Mouse (Mus musculus) stomach, postnatal 0 days (tissue): Measurements from ENCODE around the gene Hspb6. TPM values are rescaled to one million over a fixed set of nuclear protein-coding genes. Genes with fewer than 3 reads are reported as not detected.

ENCODE experiments used
- ATAC-seq: fragments of 200-750 bp; cut with Nextera tagmentation; 2 replicates; pipeline ENCODE4 v1.8.0; 2017; ENCODE audit not compliant: low FRiP score, low TSS enrichment
- DNase-seq: peaks from one replicate; pipeline ENCODE4 v3.0.0-alpha.2; 2016; ENCODE audit warnings: low spot score
- H3K27ac ChIP-seq: fragments of 300-500 bp; sonication (generic); replicated peaks from 2 replicates; pipeline ENCODE4 v1.5.1; 2014; ENCODE audit warnings: mild to moderate bottlenecking, control low read depth
- H3K27me3 ChIP-seq: fragments of 300-500 bp; sonication (generic); 2 replicates; pipeline ENCODE4 v1.6.1; 2014; ENCODE audit warnings: low read length; ENCODE audit not compliant: control insufficient read depth, insufficient read depth
- H3K36me3 ChIP-seq: fragments of 300-500 bp; sonication (generic); 2 replicates; pipeline ENCODE4 v1.6.1; 2014; ENCODE audit warnings: low read length, mixed read lengths; ENCODE audit not compliant: control insufficient read depth, insufficient read depth
- H3K4me1 ChIP-seq: fragments of 300-500 bp; sonication (generic); replicated peaks from 2 replicates; pipeline ENCODE4 v1.6.1; 2014; ENCODE audit warnings: antibody characterized with exemption; ENCODE audit not compliant: control insufficient read depth, insufficient read depth
- H3K4me2 ChIP-seq: fragments of 300-500 bp; sonication (generic); replicated peaks from 2 replicates; pipeline ENCODE4 v1.6.1; 2014; ENCODE audit warnings: low read depth, mild to moderate bottlenecking, control low read depth, moderate library complexity
- H3K4me3 ChIP-seq: fragments of 300-500 bp; sonication (generic); 2 replicates; pipeline ENCODE4 v1.5.1; 2014; ENCODE audit warnings: low read depth, low read length, control low read depth
- H3K9ac ChIP-seq: fragments of 300-500 bp; sonication (generic); 2 replicates; pipeline ENCODE4 v1.6.1; 2014; ENCODE audit warnings: mild to moderate bottlenecking, low read length, control low read depth, mixed read lengths
- H3K9me3 ChIP-seq: fragments of 300-500 bp; sonication (generic); 2 replicates; pipeline ENCODE4 v1.6.1; 2016; ENCODE audit warnings: low read length; ENCODE audit not compliant: control insufficient read depth
- CTCF ChIP-seq: IDR thresholded peaks from 2 replicates; pipeline ENCODE4 v1.5.1; 2016; ENCODE audit warnings: antibody characterized with exemption, low read depth, mild to moderate bottlenecking, moderate library complexity
- EP300 ChIP-seq: optimal IDR thresholded peaks from 2 replicates; pipeline ENCODE3; 2016; ENCODE audit warnings: antibody characterized with exemption
- WGBS: fragments of 180-500 bp; shearing (Covaris S2); extraction: QIAGEN DNeasy Blood & Tissue Kit; methylation state at CpG from one replicate; pipeline ENCODE4 v1.1.7; 2014; 5-methylcytosine and 5-hydroxymethylcytosine counted together
- polyA plus RNA-seq: library from polyadenylated mRNA; unstranded; fragments of >200 nt; fragmentation: Nextera tagmentation; extraction: Ambion mirVana; gene quantifications from 2 replicates; pipeline ENCODE4 v1.2.1, GENCODE M21; 2015

Gene Hspb6
- polyA plus RNA-seq, 1 experiment from 2014 or later: 66.4 TPM

DNA sequence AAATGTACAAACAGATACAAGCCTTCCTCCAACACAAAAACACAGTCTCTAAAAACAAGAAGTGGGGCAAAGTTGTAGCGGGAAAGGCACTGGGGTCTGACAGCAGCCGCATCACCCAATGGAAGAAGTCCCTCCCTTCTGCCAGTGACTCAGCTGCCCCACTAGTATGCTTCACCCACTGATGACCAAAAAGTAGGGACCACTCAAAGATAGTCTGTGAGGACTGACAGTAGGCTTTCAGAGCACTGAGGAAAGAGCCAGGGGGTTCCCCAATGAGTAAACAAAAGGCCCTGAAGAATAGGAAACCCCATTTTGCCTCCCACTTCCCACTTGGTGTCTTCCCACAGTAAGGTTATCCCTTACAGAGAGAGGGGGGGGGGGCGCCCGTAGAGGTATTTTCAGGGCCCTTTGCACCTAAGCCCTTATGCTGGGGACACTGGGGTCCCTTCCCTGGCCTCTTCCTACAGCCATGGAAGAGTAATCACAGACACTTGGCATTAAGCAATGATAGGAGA lies 42.6 kb downstream of the Hspb6 start:
- Histone ChIP-seq H3K27me3 (no peaks in the 10 kb centered on the region), H3K36me3 (no peaks in the 10 kb centered on the region), H3K9ac (no peak overlapping the region), H3K4me3 (no peak overlapping the region), H3K27ac (no peak overlapping the region), H3K4me1 (no peaks in the 10 kb centered on the region; the same call in 1 of the 2 replicates), H3K9me3 (no peaks in the 10 kb centered on the region), H3K4me2 (no peak overlapping the region)
- TF ChIP-seq EP300 (no peak), CTCF (no peak)
- ATAC-seq (no peak), DNase-seq (no peak)
- WGBS: 65% methylated on average over 4 of the region's 4 CpGs

DNA sequence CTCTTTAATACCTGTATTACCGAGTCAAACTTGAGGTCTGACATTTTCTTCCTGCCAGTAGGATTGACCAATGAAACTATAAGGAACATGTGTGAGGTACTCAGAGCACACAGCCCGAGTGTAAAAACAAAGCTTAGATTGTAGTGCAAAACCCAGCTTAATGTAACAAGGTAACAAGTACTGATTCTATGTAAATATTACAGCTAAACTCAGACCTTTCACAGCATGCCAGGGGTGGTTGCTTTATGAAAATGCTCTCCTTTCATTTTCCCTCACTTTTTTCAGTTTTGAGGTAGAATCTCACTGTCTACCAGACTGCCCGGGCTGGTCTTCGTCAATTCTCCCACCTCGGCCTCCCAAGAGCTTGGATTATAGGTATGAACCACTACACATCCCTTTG lies 44.1 kb downstream of the Hspb6 start:
- H3K4me2 ChIP-seq: no peak overlapping the region
- no peak overlapping the region for H3K9ac ChIP-seq
- no peak for TF ChIP-seq CTCF
- no peak for TF ChIP-seq EP300
- no peaks in the 10 kb centered on the region for H3K9me3 ChIP-seq
- WGBS: 68% methylated on average over 5 of the region's 5 CpGs
- no peaks in the 10 kb centered on the region for H3K27me3 ChIP-seq
- no peaks in the 10 kb centered on the region for H3K36me3 ChIP-seq
- no peak for DNase-seq
- no peak for ATAC-seq
- H3K4me1 ChIP-seq: no peaks in the 10 kb centered on the region
- no peak overlapping the region for H3K4me3 ChIP-seq
- no peak overlapping the region for H3K27ac ChIP-seq

- 75% methylated on average over 5 of the region's 5 CpGs for WGBS
These were observed 44.8 kb downstream of the Hspb6 start for GRCm38 (mm10) chr7:30596811-30597210.

DNA sequence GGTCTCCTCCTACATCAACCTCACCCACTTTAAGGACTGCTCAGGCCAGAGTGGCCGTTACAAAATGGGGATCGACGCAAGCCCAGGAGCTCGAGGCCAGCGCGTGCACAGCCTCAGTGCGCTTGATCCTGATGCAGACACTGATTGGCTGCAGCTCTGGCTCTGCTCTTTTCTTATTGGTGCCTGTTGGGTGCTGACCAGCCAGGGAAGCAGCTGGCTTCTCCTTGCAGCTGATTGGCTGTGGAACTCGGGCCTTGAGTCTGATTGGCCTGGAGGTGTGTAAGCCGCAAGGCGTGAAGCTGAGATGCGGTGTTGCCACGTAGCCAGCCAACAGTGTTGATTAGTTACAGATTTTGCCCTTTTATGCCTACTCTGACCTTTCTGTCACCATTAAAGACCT lies 46.8 kb downstream of the Hspb6 start, which contains the start of gene Zbtb32:
TSS of gene Zbtb32 (minus strand) at position 124 of the 400 bp plus-strand sequence.
- 93% methylated on average over 12 of the region's 12 CpGs for WGBS
- TF ChIP-seq EP300: no peak
- no peak for TF ChIP-seq CTCF
- Histone ChIP-seq H3K9ac (no peak within 1 kb of the TSS), H3K27ac (peak within 1 kb of the TSS; percentile 78), H3K4me3 (no peak within 1 kb of the TSS), H3K4me2 (no peak within 1 kb of the TSS), H3K4me1 (no peaks in the 10 kb centered on the region), H3K9me3 (no peaks in the 10 kb centered on the region), H3K36me3 (no peaks in the 10 kb centered on the region), H3K27me3 (no peaks in the 10 kb centered on the region)
- DNase-seq (no peak), ATAC-seq (no peak)

More at GRCm38 (mm10) chr7:30596811-30597210, 44.8 kb downstream of the Hspb6 start:
- TF ChIP-seq EP300 (no peak), CTCF (no peak)
- DNase-seq (no peak), ATAC-seq (no peak)
- Histone ChIP-seq H3K9ac (no peak overlapping the region), H3K27me3 (no peaks in the 10 kb centered on the region), H3K4me3 (no peak overlapping the region), H3K27ac (no peak overlapping the region), H3K9me3 (no peaks in the 10 kb centered on the region), H3K4me1 (no peaks in the 10 kb centered on the region), H3K4me2 (no peak overlapping the region), H3K36me3 (no peaks in the 10 kb centered on the region)

GRCm38 (mm10) chr7:30599933-30600353 lies 48.0 kb downstream of the Hspb6 start:
- H3K4me2 ChIP-seq: 0 out of 2 replicates have a peak overlapping the region, but pooled peaks have one; percentile 8

GRCm38 (mm10) chr7:30600651-30601050 lies 48.7 kb downstream of the Hspb6 start:
- ATAC-seq (peak; percentile 39), DNase-seq (peak; percentile 78)
- Histone ChIP-seq H3K4me1 (no peaks in the 10 kb centered on the region), H3K27me3 (no peaks in the 10 kb centered on the region), H3K9ac (no peak overlapping the region), H3K4me3 (no peak overlapping the region), H3K27ac (peak overlapping the region; percentile 86), H3K9me3 (no peaks in the 10 kb centered on the region), H3K36me3 (no peaks in the 10 kb centered on the region), H3K4me2 (no peak overlapping the region)
- WGBS: 61% methylated on average over 7 of the region's 7 CpGs
- TF ChIP-seq CTCF (no peak), EP300 (no peak)

More at GRCm38 (mm10) chr7:30599933-30600353, 48.0 kb downstream of the Hspb6 start:
- ATAC-seq (peak; percentile 93), DNase-seq (peak; percentile 99)
- no peaks in the 10 kb centered on the region for H3K4me1 ChIP-seq
- H3K27ac ChIP-seq: peak overlapping the region; percentile 86
- 2% methylated on average over 16 of the region's 16 CpGs for WGBS
- no peak overlapping the region for H3K4me3 ChIP-seq
- H3K9ac ChIP-seq: no peak overlapping the region
- TF ChIP-seq EP300 (no peak), CTCF (no peak)
- no peaks in the 10 kb centered on the region for H3K36me3 ChIP-seq
- H3K9me3 ChIP-seq: no peaks in the 10 kb centered on the region
- no peaks in the 10 kb centered on the region for H3K27me3 ChIP-seq
